Mouse (Mus musculus): Measurements from ENCODE around the gene Cdk5rap1.

DNA sequence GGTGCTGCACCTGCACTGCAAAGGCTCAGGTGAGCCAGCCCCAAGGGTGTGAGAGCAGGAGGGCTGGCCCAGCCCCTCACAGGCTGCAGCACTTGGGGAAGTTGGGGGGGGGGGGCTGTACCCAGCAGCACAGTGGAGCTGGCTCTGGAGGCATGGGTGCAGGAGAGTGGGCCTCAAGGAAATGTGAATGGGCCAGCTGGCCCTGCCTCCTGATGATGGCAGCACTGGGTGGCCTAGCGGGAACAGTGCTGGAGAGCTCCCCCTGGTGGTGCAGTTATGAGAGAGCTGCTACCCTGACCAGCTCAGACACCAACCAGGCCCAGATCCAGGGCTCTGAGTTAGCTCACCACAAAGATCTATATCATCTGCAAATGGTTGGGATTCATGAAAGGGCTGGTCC lies 72.3 kb downstream of the Cdk5rap1 start:
- no peak for TF ChIP-seq GATA1 (IDR thresholded peaks at IDR 0.05; ENCODE audit: borderline replicate concordance, low read length)
- no peak for TF ChIP-seq FLI1 (IDR thresholded peaks at IDR 0.05; ENCODE audit: low read length)

Measured in megakaryocyte, embryonic 14.5 days (primary cell).